Mouse (Mus musculus): ENCODE results near the gene Dmpk.

- no peak for TF ChIP-seq GATA1 (IDR thresholded peaks at IDR 0.05; ENCODE audit: low read length)
- TF ChIP-seq TAL1 (IDR thresholded peaks at IDR 0.05; ENCODE audit: low read length), result no peak
Measured at GRCm38 (mm10) chr7:19118028-19118771, 34.6 kb downstream of the Dmpk start, which contains the start of gene Gm4969.
